Mouse (Mus musculus): ENCODE data around the gene Prtn3.

- TF ChIP-seq POLR2A (IDR thresholded peaks at IDR 0.05; ENCODE audit: control insufficient read depth, low read depth, low read length) (no peak), CTCF (IDR thresholded peaks at IDR 0.05; ENCODE audit: control insufficient read depth, insufficient read depth, insufficient replicate concordance, low read depth, low read length) (no peak)
These were observed 2.9 kb downstream of the Prtn3 start for GRCm38 (mm10) chr10:79877174-79877573.
